Mouse (Mus musculus) neural tube, embryonic 14.5 days (tissue): Measurements from ENCODE around the gene B3galt5. TPM values are rescaled to one million over a fixed set of nuclear protein-coding genes. Genes with fewer than 3 reads are reported as not detected.
"Not testable (repeated sequence)": the region's sequence is repeated elsewhere in the genome, so short reads cannot be mapped to it uniquely, and the experiment has no call there.

Experiments used
- ATAC-seq: fragments of 200-750 bp; cut with Nextera tagmentation; 2 replicates; pipeline ENCODE4 v1.8.0; 2017; ENCODE audit warnings: low read depth, mild to moderate bottlenecking, moderate TSS enrichment, moderate library complexity
- H3K27ac ChIP-seq: fragments of 300-500 bp; sonication (generic); 2 replicates; pipeline ENCODE4 v1.5.1; 2014; ENCODE audit warnings: low read depth, mild to moderate bottlenecking, control low read depth, low read length, moderate library complexity, mixed read lengths
- H3K27me3 ChIP-seq: fragments of 300-500 bp; sonication (generic); 2 replicates; pipeline ENCODE4 v1.6.1; 2014; ENCODE audit warnings: low read length; ENCODE audit not compliant: control insufficient read depth, insufficient read depth
- H3K36me3 ChIP-seq: fragments of 300-500 bp; sonication (generic); 2 replicates; pipeline ENCODE4 v1.6.1; 2014; ENCODE audit warnings: low read length, mixed read lengths; ENCODE audit not compliant: control insufficient read depth, insufficient read depth
- H3K4me1 ChIP-seq: fragments of 300-500 bp; sonication (generic); 2 replicates; pipeline ENCODE4 v1.6.1; 2014; ENCODE audit warnings: low read length; ENCODE audit not compliant: control insufficient read depth, insufficient read depth
- H3K4me2 ChIP-seq: fragments of 300-500 bp; sonication (generic); 2 replicates; pipeline ENCODE4 v1.6.1; 2014; ENCODE audit warnings: mild to moderate bottlenecking, low read depth, low read length, control low read depth
- H3K4me3 ChIP-seq: fragments of 300-500 bp; sonication (generic); 2 replicates; pipeline ENCODE4 v1.5.1; 2014; ENCODE audit warnings: low read depth, low read length, control low read depth, mixed read lengths
- H3K9ac ChIP-seq: fragments of 300-500 bp; sonication (generic); replicated peaks from 2 replicates; pipeline ENCODE4 v1.6.1; 2014; ENCODE audit warnings: low read depth, mild to moderate bottlenecking, control low read depth, low read length, mixed read lengths
- H3K9me3 ChIP-seq: fragments of 300-500 bp; sonication (generic); 2 replicates; pipeline ENCODE4 v1.6.1; 2016; ENCODE audit warnings: low read length; ENCODE audit not compliant: control insufficient read depth
- WGBS: fragments of 180-500 bp; shearing (Covaris S2); extraction: QIAGEN DNeasy Blood & Tissue Kit; methylation state at CpG from one replicate; pipeline ENCODE4 v1.1.7; 2014; 5-methylcytosine and 5-hydroxymethylcytosine counted together
- polyA plus RNA-seq: library from polyadenylated mRNA; unstranded; fragments of >200 nt; fragmentation: Nextera tagmentation; extraction: Ambion mirVana; gene quantifications from 2 replicates; pipeline ENCODE4 v1.2.1, GENCODE M21; 2014

The B3galt5 gene
- polyA plus RNA-seq, 1 experiment from 2014 or later = 7.6 TPM

DNA sequence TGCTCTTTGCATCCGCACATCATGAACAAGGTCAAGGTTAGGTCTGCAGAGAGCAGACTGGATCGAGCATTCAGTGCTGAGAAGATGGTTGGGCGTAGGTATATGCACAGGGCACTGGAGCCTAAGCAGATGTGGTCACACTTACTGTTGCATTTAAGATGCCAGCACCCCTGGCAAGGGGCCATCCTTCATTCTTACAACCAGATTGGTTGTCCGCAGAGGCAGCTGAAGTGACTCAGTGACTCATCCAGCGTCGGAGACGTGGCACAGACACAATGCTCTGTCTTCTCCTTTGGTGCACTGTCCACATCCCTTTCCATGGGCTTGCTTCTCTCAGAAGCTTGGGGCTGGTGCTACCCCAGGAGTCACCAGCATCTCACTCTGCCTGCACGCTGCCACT, 82.2 kb downstream of the B3galt5 start:
- Histone ChIP-seq H3K9ac (no peak overlapping the region), H3K9me3 (no peaks in the 10 kb centered on the region), H3K36me3 (no peaks in the 10 kb centered on the region), H3K4me2 (no peak overlapping the region), H3K4me1 (no peaks in the 10 kb centered on the region), H3K27ac (no peak overlapping the region), H3K27me3 (no peaks in the 10 kb centered on the region), H3K4me3 (no peak overlapping the region)
- no peak for ATAC-seq
- WGBS = 97% methylated on average over 8 of the region's 8 CpGs

DNA sequence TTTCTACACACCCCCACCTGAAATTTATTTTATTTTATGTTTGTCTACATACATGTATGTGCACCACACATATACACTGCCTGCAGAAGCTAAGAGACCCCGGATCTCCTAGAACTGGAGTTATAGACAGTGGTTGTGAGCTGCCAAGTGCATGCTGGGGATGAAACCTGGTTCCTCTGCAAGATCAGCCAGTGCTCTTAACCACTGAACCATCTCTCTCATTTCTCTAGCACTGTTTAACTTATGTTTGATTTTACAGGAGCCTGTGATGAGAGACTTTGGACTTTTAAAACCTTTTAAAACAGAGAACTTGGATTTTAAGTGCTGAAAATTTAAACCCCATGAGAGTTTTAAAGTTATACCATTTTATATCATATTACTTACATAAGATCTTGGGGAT, 87.1 kb downstream of the B3galt5 start:
- ATAC-seq = no peak
- Histone ChIP-seq H3K27me3 (no peaks in the 10 kb centered on the region), H3K27ac (no peak overlapping the region), H3K9me3 (no peaks in the 10 kb centered on the region), H3K4me1 (no peaks in the 10 kb centered on the region), H3K4me2 (no peak overlapping the region), H3K36me3 (no peaks in the 10 kb centered on the region), H3K9ac (no peak overlapping the region), H3K4me3 (no peak overlapping the region)
- WGBS = 82% methylated on average over 1 of the region's 1 CpGs

GRCm38 (mm10) chr16:96323166-96323565, 87.6 kb downstream of the B3galt5 start:
- Histone ChIP-seq H3K4me1 (no peaks in the 10 kb centered on the region), H3K4me3 (no peak overlapping the region), H3K9ac (no peak overlapping the region)

DNA sequence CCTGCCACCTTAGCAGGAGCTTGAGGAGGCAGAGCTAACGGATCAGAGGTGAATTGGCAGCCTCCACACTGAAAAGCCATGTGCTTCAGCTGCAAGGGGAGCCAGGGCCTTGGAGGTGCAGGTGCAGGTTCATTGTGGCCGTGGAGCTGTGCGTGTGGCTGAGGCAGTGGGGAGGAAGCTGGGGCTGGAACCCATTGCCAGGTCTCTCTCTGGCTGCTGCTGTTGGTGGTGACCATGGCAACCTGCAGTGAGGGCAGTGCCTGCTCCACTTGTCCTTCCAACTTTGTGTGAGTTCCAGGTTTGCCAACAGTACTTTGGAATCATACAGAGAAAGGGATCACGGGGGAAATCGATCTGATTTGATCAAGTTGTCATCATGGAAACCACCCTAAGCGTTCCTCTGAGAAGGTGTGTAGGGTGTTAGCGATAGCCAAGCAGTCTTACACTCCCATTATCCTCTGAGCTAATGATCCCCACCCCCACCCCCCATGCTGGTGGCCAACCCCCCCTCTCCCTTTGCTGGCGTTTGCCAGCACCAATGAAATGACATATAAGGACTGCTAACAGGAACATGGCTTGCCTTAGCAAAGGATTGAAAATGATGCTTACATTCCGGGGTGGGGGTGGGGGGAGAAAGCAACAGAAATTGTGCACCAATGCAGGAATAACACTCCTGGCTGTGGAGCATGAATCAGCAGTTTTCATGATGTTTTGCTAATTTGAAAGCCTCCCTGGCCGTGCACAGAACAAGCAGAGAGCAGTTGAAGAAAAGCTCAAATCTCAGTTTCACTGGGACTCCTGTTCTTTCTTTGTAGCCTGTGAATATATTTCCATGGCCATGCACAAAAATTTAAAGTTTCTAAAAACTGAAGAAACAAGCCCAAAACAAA, 90.8 kb downstream of the B3galt5 start:
- Histone ChIP-seq H3K4me1 (no peaks in the 10 kb centered on the region), H3K4me3 (no peak overlapping the region), H3K27ac (no peak overlapping the region), H3K27me3 (no peaks in the 10 kb centered on the region), H3K9me3 (no peaks in the 10 kb centered on the region), H3K9ac (no peak overlapping the region), H3K4me2 (no peak overlapping the region), H3K36me3 (no peaks in the 10 kb centered on the region)
- WGBS = 44% methylated on average over 10 of the region's 10 CpGs
- no peak for ATAC-seq

More at GRCm38 (mm10) chr16:96323166-96323565, 87.6 kb downstream of the B3galt5 start:
- H3K27ac ChIP-seq = no peak overlapping the region
- no peak for ATAC-seq
- 94% methylated on average over 4 of the region's 4 CpGs for WGBS
- no peaks in the 10 kb centered on the region for H3K27me3 ChIP-seq
- H3K4me2 ChIP-seq = no peak overlapping the region
- H3K36me3 ChIP-seq = no peaks in the 10 kb centered on the region
- H3K9me3 ChIP-seq = no peaks in the 10 kb centered on the region

- not testable (repeated sequence) for H3K4me1 ChIP-seq, H3K9me3 ChIP-seq, H3K27ac ChIP-seq, H3K27me3 ChIP-seq, H3K9ac ChIP-seq, H3K36me3 ChIP-seq, H3K4me2 ChIP-seq, ATAC-seq, H3K4me3 ChIP-seq
- WGBS = 43% methylated on average over 8 of the region's 9 CpGs
Measured at GRCm38 (mm10) chr16:96327251-96327650, 91.7 kb downstream of the B3galt5 start.

DNA sequence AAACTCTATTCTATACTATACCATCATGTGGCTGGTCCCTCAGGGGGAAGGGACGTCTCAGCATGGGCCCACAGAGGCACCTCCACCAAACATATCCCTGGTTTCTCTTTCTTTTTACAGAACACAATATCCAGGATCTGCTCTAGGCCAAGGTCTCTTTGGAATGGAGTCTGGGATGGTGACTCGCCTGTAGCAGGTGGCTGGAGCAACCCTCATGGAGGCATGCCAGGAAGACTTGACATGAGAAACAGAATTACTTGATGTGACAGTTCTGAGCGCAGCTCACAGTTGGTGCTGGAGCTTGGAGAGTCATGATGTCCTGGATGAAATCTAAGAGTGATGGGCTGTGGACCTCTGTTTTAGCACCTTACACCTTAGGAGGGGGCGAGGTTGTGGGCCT, 104.0 kb downstream of the B3galt5 start:
- ATAC-seq = no peak
- WGBS = 90% methylated on average over 4 of the region's 4 CpGs
- Histone ChIP-seq H3K27ac (no peak overlapping the region), H3K36me3 (no peaks in the 10 kb centered on the region), H3K9ac (no peak overlapping the region), H3K9me3 (no peaks in the 10 kb centered on the region), H3K4me1 (no peaks in the 10 kb centered on the region), H3K4me3 (no peak overlapping the region), H3K4me2 (no peak overlapping the region), H3K27me3 (no peaks in the 10 kb centered on the region)

- no peaks in the 10 kb centered on the region for H3K9me3 ChIP-seq
- no peaks in the 10 kb centered on the region for H3K4me1 ChIP-seq
- H3K36me3 ChIP-seq = no peaks in the 10 kb centered on the region
- H3K27ac ChIP-seq = no peak overlapping the region
- WGBS = 12% methylated on average over 5 of the region's 5 CpGs
- no peak overlapping the region for H3K9ac ChIP-seq
- H3K27me3 ChIP-seq = no peaks in the 10 kb centered on the region
- H3K4me3 ChIP-seq = no peak overlapping the region
- ATAC-seq = no peak
- no peak overlapping the region for H3K4me2 ChIP-seq
Measured at GRCm38 (mm10) chr16:96341269-96341668, 105.7 kb downstream of the B3galt5 start.

- H3K27me3 ChIP-seq = no peaks in the 10 kb centered on the region
- H3K4me1 ChIP-seq = no peaks in the 10 kb centered on the region
- no peak overlapping the region for H3K4me3 ChIP-seq
- no peaks in the 10 kb centered on the region for H3K9me3 ChIP-seq
- H3K36me3 ChIP-seq = no peaks in the 10 kb centered on the region
- no peak overlapping the region for H3K4me2 ChIP-seq
- no peak for ATAC-seq
- H3K27ac ChIP-seq = no peak overlapping the region
- H3K9ac ChIP-seq = no peak overlapping the region
- WGBS = 92% methylated on average over 4 of the region's 4 CpGs
Measured at GRCm38 (mm10) chr16:96341945-96342344, 106.3 kb downstream of the B3galt5 start.

GRCm38 (mm10) chr16:96345117-96345516, 109.5 kb downstream of the B3galt5 start:
- ATAC-seq = peak; percentile 83; the same call in 1 of the 2 replicates
- H3K4me2 ChIP-seq = no peak overlapping the region
- H3K4me1 ChIP-seq = no peaks in the 10 kb centered on the region
- H3K9me3 ChIP-seq = no peaks in the 10 kb centered on the region
- 5% methylated on average over 10 of the region's 10 CpGs for WGBS
- no peaks in the 10 kb centered on the region for H3K36me3 ChIP-seq
- H3K4me3 ChIP-seq = no peak overlapping the region
- no peaks in the 10 kb centered on the region for H3K27me3 ChIP-seq
- H3K9ac ChIP-seq = no peak overlapping the region
- H3K27ac ChIP-seq = no peak overlapping the region
